Mouse (Mus musculus) forebrain, embryonic 10.5 days (tissue): ENCODE results near the gene Ephx3. TPM values are rescaled to one million over a fixed set of nuclear protein-coding genes. Genes with fewer than 3 reads are reported as not detected.

Source experiments
- DNase-seq: peaks from one replicate; pipeline ENCODE4 v3.0.0-alpha.2; 2017; ENCODE audit warnings: low spot score; ENCODE audit errors: extremely low spot score
- H3K27ac ChIP-seq: fragments of 300-500 bp; sonication (generic); 2 replicates; pipeline ENCODE4 v1.5.1; 2016; ENCODE audit warnings: mild to moderate bottlenecking
- H3K27me3 ChIP-seq: fragments of 300-500 bp; sonication (generic); 2 replicates; pipeline ENCODE4 v1.6.1; 2016; ENCODE audit warnings: mild to moderate bottlenecking; ENCODE audit not compliant: poor library complexity, severe bottlenecking
- H3K36me3 ChIP-seq: fragments of 300-500 bp; sonication (generic); replicated peaks from 2 replicates; pipeline ENCODE4 v1.6.1; 2016; ENCODE audit warnings: mild to moderate bottlenecking, moderate library complexity
- H3K4me1 ChIP-seq: fragments of 300-500 bp; sonication (generic); 2 replicates; pipeline ENCODE4 v1.6.1; 2016
- H3K4me3 ChIP-seq: fragments of 300-500 bp; sonication (generic); 2 replicates; pipeline ENCODE4 v1.5.1; 2016; ENCODE audit warnings: mild to moderate bottlenecking, moderate library complexity
- H3K9me3 ChIP-seq: fragments of 300-500 bp; sonication (generic); 2 replicates; pipeline ENCODE4 v1.6.1; 2016; ENCODE audit warnings: mild to moderate bottlenecking, moderate library complexity
- WGBS: fragments of 180-500 bp; shearing (Covaris S2); methylation state at CpG from one replicate; pipeline ENCODE4 v1.1.7; 2016; 5-methylcytosine and 5-hydroxymethylcytosine counted together
- polyA plus RNA-seq: library from polyadenylated mRNA; unstranded; fragments of >200 nt; fragmentation: Nextera tagmentation; extraction: Ambion mirVana; gene quantifications from 2 replicates; pipeline ENCODE4 v1.2.1, GENCODE M21; 2016

Gene Ephx3
- polyA plus RNA-seq, 1 experiment from 2014 or later: 0.20 TPM

GRCm38 (mm10) chr17:32165803-32166595 lies 23.4 kb downstream of the Ephx3 start:
- Histone ChIP-seq H3K9me3 (no peaks in the 10 kb centered on the region), H3K36me3 (peaks cover 18% of the 10 kb centered on the region), H3K4me3 (peak overlapping the region; percentile 81), H3K27me3 (peaks cover 35% of the 10 kb centered on the region), H3K27ac (peak overlapping the region; percentile 98), H3K4me1 (peaks cover 63% of the 10 kb centered on the region)
- DNase-seq: peak; percentile 93
- under 1% methylated on average over 40 of the region's 43 CpGs for WGBS

- H3K27me3 ChIP-seq: peaks cover 35% of the 10 kb centered on the region
- H3K36me3 ChIP-seq: peaks cover 24% of the 10 kb centered on the region
- WGBS: 4% methylated on average over 9 of the region's 9 CpGs
- DNase-seq: no peak
- H3K9me3 ChIP-seq: no peaks in the 10 kb centered on the region
- H3K4me1 ChIP-seq: peaks cover 66% of the 10 kb centered on the region
- H3K27ac ChIP-seq: peak overlapping the region; percentile 98
- H3K4me3 ChIP-seq: peak overlapping the region; percentile 81
These were observed 24.0 kb downstream of the Ephx3 start for GRCm38 (mm10) chr17:32165266-32165802.

GRCm38 (mm10) chr17:32164780-32165179 lies 24.6 kb downstream of the Ephx3 start:
- no peak for DNase-seq
- Histone ChIP-seq H3K27me3 (peaks cover 35% of the 10 kb centered on the region), H3K36me3 (peaks cover 30% of the 10 kb centered on the region), H3K9me3 (no peaks in the 10 kb centered on the region), H3K4me3 (peak overlapping the region; percentile 81), H3K4me1 (peaks cover 66% of the 10 kb centered on the region), H3K27ac (peak overlapping the region; percentile 98)

- Histone ChIP-seq H3K36me3 (peaks cover 37% of the 10 kb centered on the region), H3K4me1 (peaks cover 66% of the 10 kb centered on the region), H3K4me3 (peak overlapping the region; percentile 63; the same call in 1 of the 2 replicates), H3K27ac (peak overlapping the region; percentile 51; the same call in 1 of the 2 replicates), H3K27me3 (peaks cover 35% of the 10 kb centered on the region), H3K9me3 (no peaks in the 10 kb centered on the region)
- WGBS: 72% methylated on average over 6 of the region's 6 CpGs
- DNase-seq: no peak
These were observed 25.3 kb downstream of the Ephx3 start for GRCm38 (mm10) chr17:32163910-32164650.

GRCm38 (mm10) chr17:32162112-32162850 lies 27.1 kb downstream of the Ephx3 start:
- peak; percentile 71 for DNase-seq
- H3K4me1 ChIP-seq: peaks cover 60% of the 10 kb centered on the region
- H3K4me3 ChIP-seq: peak overlapping the region; percentile 63
- peaks cover 55% of the 10 kb centered on the region for H3K36me3 ChIP-seq
- peaks cover 27% of the 10 kb centered on the region; the same call in 1 of the 2 replicates for H3K27me3 ChIP-seq
- H3K27ac ChIP-seq: peak overlapping the region; percentile 74
- H3K9me3 ChIP-seq: no peaks in the 10 kb centered on the region
- WGBS: 2% methylated on average over 58 of the region's 58 CpGs

GRCm38 (mm10) chr17:32160882-32161281 lies 28.5 kb downstream of the Ephx3 start:
- DNase-seq: no peak
- peaks cover 67% of the 10 kb centered on the region for H3K36me3 ChIP-seq
- H3K4me1 ChIP-seq: peaks cover 52% of the 10 kb centered on the region
- H3K27ac ChIP-seq: no peak overlapping the region
- H3K4me3 ChIP-seq: no peak overlapping the region
- H3K27me3 ChIP-seq: peaks cover 25% of the 10 kb centered on the region; the same call in 1 of the 2 replicates
- 82% methylated on average over 4 of the region's 4 CpGs for WGBS
- H3K9me3 ChIP-seq: no peaks in the 10 kb centered on the region

- DNase-seq: no peak
These were observed 30.5 kb downstream of the Ephx3 start for GRCm38 (mm10) chr17:32158841-32159240.

GRCm38 (mm10) chr17:32146718-32147117 lies 42.6 kb downstream of the Ephx3 start:
- Histone ChIP-seq H3K4me3 (no peak overlapping the region), H3K27me3 (no peaks in the 10 kb centered on the region), H3K4me1 (peaks cover 7% of the 10 kb centered on the region), H3K36me3 (peaks cover 98% of the 10 kb centered on the region), H3K9me3 (no peaks in the 10 kb centered on the region), H3K27ac (no peak overlapping the region)
- no peak for DNase-seq
- 96% methylated on average over 8 of the region's 8 CpGs for WGBS

More at GRCm38 (mm10) chr17:32158841-32159240, 30.5 kb downstream of the Ephx3 start:
- WGBS: 95% methylated on average over 13 of the region's 13 CpGs
- H3K9me3 ChIP-seq: no peaks in the 10 kb centered on the region
- H3K4me1 ChIP-seq: peaks cover 32% of the 10 kb centered on the region
- no peak overlapping the region for H3K27ac ChIP-seq
- no peak overlapping the region for H3K4me3 ChIP-seq
- H3K36me3 ChIP-seq: peaks cover 82% of the 10 kb centered on the region
- H3K27me3 ChIP-seq: peaks cover 20% of the 10 kb centered on the region; the same call in 1 of the 2 replicates

GRCm38 (mm10) chr17:32142907-32143854 lies 46.2 kb downstream of the Ephx3 start:
- Histone ChIP-seq H3K9me3 (no peaks in the 10 kb centered on the region), H3K4me1 (peaks cover 7% of the 10 kb centered on the region), H3K4me3 (peak overlapping the region; percentile 19), H3K27ac (0 out of 2 replicates have a peak overlapping the region, but pooled peaks have one; percentile 59), H3K36me3 (peaks cover 98% of the 10 kb centered on the region), H3K27me3 (no peaks in the 10 kb centered on the region)
- DNase-seq: peak; percentile 79
- WGBS: 25% methylated on average over 39 of the region's 39 CpGs

- peaks cover 98% of the 10 kb centered on the region for H3K36me3 ChIP-seq
- H3K27ac ChIP-seq: no peak overlapping the region
- peaks cover 7% of the 10 kb centered on the region for H3K4me1 ChIP-seq
- no peak overlapping the region for H3K4me3 ChIP-seq
- no peaks in the 10 kb centered on the region for H3K9me3 ChIP-seq
- no peaks in the 10 kb centered on the region for H3K27me3 ChIP-seq
- 84% methylated on average over 1 of the region's 1 CpGs for whole genome bisulfite sequencing
- no peak for DNase-seq
These were observed 47.1 kb downstream of the Ephx3 start for GRCm38 (mm10) chr17:32142234-32142633.
